Mouse (Mus musculus): Measurements from ENCODE around the gene Commd9.

DNA sequence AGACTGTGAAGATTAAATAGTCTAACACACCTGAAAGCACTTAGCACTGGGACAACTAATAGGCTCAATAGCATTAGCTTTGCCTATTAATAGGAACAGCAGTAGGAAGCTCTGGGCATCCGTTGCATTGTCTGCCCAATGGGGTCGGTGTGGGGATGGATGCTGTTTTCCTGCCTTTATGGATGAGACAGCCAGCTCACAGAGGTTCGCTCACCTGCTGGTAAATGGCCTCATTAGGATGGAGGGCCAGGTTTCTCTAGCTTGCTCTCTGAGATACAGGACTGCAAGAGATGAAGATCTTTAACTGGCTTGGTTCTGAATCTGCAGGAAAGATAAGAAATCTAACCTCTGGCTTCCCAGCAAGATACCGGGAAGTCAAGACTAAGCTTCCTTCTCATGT, 16.1 kb downstream of the Commd9 start:
- TF ChIP-seq CTCF (IDR thresholded peaks at IDR 0.05; ENCODE audit: low read depth) (no peak), EP300 (optimal IDR thresholded peaks at IDR 0.05) (no peak)

All from stomach, postnatal 0 days (tissue).